Mouse (Mus musculus): ENCODE data around the gene Gab1. TPM values are rescaled to one million over a fixed set of nuclear protein-coding genes. Genes with fewer than 3 reads are reported as not detected.

The Gab1 gene
- polyA plus RNA-seq, 1 experiment from 2014 or later, result 7.2 TPM

GRCm38 (mm10) chr8:80826996-80827395, 53.3 kb downstream of the Gab1 start:
- H3K36me3 ChIP-seq (ENCODE audit: control insufficient read depth, insufficient read depth), result no peaks in the 10 kb centered on the region
- no peak overlapping the region for H3K4me3 ChIP-seq (ENCODE audit: low read depth, low read length)
- 80% methylated on average over 7 of the region's 7 CpGs for WGBS (ENCODE audit: insufficient replicate concordance)
- ATAC-seq (ENCODE audit: low read depth), result no peak
- no peaks in the 10 kb centered on the region for H3K9me3 ChIP-seq (replicated peaks; ENCODE audit: control insufficient read depth, low read length)
- no peak overlapping the region for H3K4me2 ChIP-seq (ENCODE audit: low read depth, low read length)
- no peak overlapping the region for H3K27ac ChIP-seq (ENCODE audit: low read length)
- H3K4me1 ChIP-seq (ENCODE audit: control insufficient read depth, low read depth, low read length), result no peaks in the 10 kb centered on the region; the same call in 1 of the 2 replicates
- H3K9ac ChIP-seq (ENCODE audit: low read depth, low read length), result no peak overlapping the region
- no peaks in the 10 kb centered on the region for H3K27me3 ChIP-seq (ENCODE audit: control insufficient read depth, insufficient read depth, low read depth, low read length)

- Histone ChIP-seq H3K36me3 (ENCODE audit: control insufficient read depth, insufficient read depth) (no peaks in the 10 kb centered on the region), H3K27ac (ENCODE audit: low read length) (no peak overlapping the region), H3K4me2 (ENCODE audit: low read depth, low read length) (no peak overlapping the region), H3K9ac (ENCODE audit: low read depth, low read length) (no peak overlapping the region), H3K4me3 (ENCODE audit: low read depth, low read length) (no peak overlapping the region), H3K4me1 (ENCODE audit: control insufficient read depth, low read depth, low read length) (no peaks in the 10 kb centered on the region; the same call in 1 of the 2 replicates), H3K27me3 (ENCODE audit: control insufficient read depth, insufficient read depth, low read depth, low read length) (no peaks in the 10 kb centered on the region), H3K9me3 (replicated peaks; ENCODE audit: control insufficient read depth, low read length) (no peaks in the 10 kb centered on the region)
- WGBS (ENCODE audit: insufficient replicate concordance), result 54% methylated on average over 4 of the region's 4 CpGs
- ATAC-seq (ENCODE audit: low read depth), result no peak
Observed at GRCm38 (mm10) chr8:80825136-80825535, 55.2 kb downstream of the Gab1 start.

GRCm38 (mm10) chr8:80824426-80824825, 55.9 kb downstream of the Gab1 start:
- no peaks in the 10 kb centered on the region for H3K9me3 ChIP-seq (replicated peaks; ENCODE audit: control insufficient read depth, low read length)
- no peak overlapping the region for H3K4me2 ChIP-seq (ENCODE audit: low read depth, low read length)
- no peak overlapping the region for H3K9ac ChIP-seq (ENCODE audit: low read depth, low read length)
- no peak overlapping the region for H3K27ac ChIP-seq (ENCODE audit: low read length)
- no peak for ATAC-seq (ENCODE audit: low read depth)
- H3K4me3 ChIP-seq (ENCODE audit: low read depth, low read length), result no peak overlapping the region
- H3K4me1 ChIP-seq (ENCODE audit: control insufficient read depth, low read depth, low read length), result no peaks in the 10 kb centered on the region; the same call in 1 of the 2 replicates
- no peaks in the 10 kb centered on the region for H3K36me3 ChIP-seq (ENCODE audit: control insufficient read depth, insufficient read depth)
- WGBS (ENCODE audit: insufficient replicate concordance), result 74% methylated on average over 5 of the region's 5 CpGs
- no peaks in the 10 kb centered on the region for H3K27me3 ChIP-seq (ENCODE audit: control insufficient read depth, insufficient read depth, low read depth, low read length)

- no peak overlapping the region for H3K9ac ChIP-seq (ENCODE audit: low read depth, low read length)
- H3K4me3 ChIP-seq (ENCODE audit: low read depth, low read length), result no peak overlapping the region
- ATAC-seq (ENCODE audit: low read depth), result no peak
- no peak overlapping the region for H3K27ac ChIP-seq (ENCODE audit: low read length)
- no peak overlapping the region for H3K4me2 ChIP-seq (ENCODE audit: low read depth, low read length)
- H3K9me3 ChIP-seq (replicated peaks; ENCODE audit: control insufficient read depth, low read length), result no peaks in the 10 kb centered on the region
- no peaks in the 10 kb centered on the region; the same call in 1 of the 2 replicates for H3K4me1 ChIP-seq (ENCODE audit: control insufficient read depth, low read depth, low read length)
- 79% methylated on average over 5 of the region's 5 CpGs for WGBS (ENCODE audit: insufficient replicate concordance)
- H3K36me3 ChIP-seq (ENCODE audit: control insufficient read depth, insufficient read depth), result no peaks in the 10 kb centered on the region
- H3K27me3 ChIP-seq (ENCODE audit: control insufficient read depth, insufficient read depth, low read depth, low read length), result no peaks in the 10 kb centered on the region
Observed at GRCm38 (mm10) chr8:80823250-80823649, 57.1 kb downstream of the Gab1 start.

GRCm38 (mm10) chr8:80821367-80822225, 58.7 kb downstream of the Gab1 start:
- no peak overlapping the region for H3K9ac ChIP-seq (ENCODE audit: low read depth, low read length)
- 0 out of 2 replicates have a peak, but pooled peaks have one; percentile 19 for ATAC-seq (ENCODE audit: low read depth)
- no peaks in the 10 kb centered on the region for H3K36me3 ChIP-seq (ENCODE audit: control insufficient read depth, insufficient read depth)
- H3K4me2 ChIP-seq (ENCODE audit: low read depth, low read length), result no peak overlapping the region
- 67% methylated on average over 12 of the region's 12 CpGs for WGBS (ENCODE audit: insufficient replicate concordance)
- no peaks in the 10 kb centered on the region; the same call in 1 of the 2 replicates for H3K4me1 ChIP-seq (ENCODE audit: control insufficient read depth, low read depth, low read length)
- H3K4me3 ChIP-seq (ENCODE audit: low read depth, low read length), result no peak overlapping the region
- no peaks in the 10 kb centered on the region for H3K9me3 ChIP-seq (replicated peaks; ENCODE audit: control insufficient read depth, low read length)
- H3K27ac ChIP-seq (ENCODE audit: low read length), result no peak overlapping the region
- no peaks in the 10 kb centered on the region for H3K27me3 ChIP-seq (ENCODE audit: control insufficient read depth, insufficient read depth, low read depth, low read length)

GRCm38 (mm10) chr8:80818978-80819377, 61.3 kb downstream of the Gab1 start:
- Histone ChIP-seq H3K27ac (ENCODE audit: low read length) (no peak overlapping the region), H3K4me2 (ENCODE audit: low read depth, low read length) (no peak overlapping the region)
- ATAC-seq (ENCODE audit: low read depth), result no peak

GRCm38 (mm10) chr8:80817065-80817464, 63.3 kb downstream of the Gab1 start:
- no peaks in the 10 kb centered on the region for H3K27me3 ChIP-seq (ENCODE audit: control insufficient read depth, insufficient read depth, low read depth, low read length)
- WGBS (ENCODE audit: insufficient replicate concordance), result 74% methylated on average over 2 of the region's 2 CpGs

More at GRCm38 (mm10) chr8:80818978-80819377, 61.3 kb downstream of the Gab1 start:
- H3K27me3 ChIP-seq (ENCODE audit: control insufficient read depth, insufficient read depth, low read depth, low read length), result no peaks in the 10 kb centered on the region
- H3K36me3 ChIP-seq (ENCODE audit: control insufficient read depth, insufficient read depth), result no peaks in the 10 kb centered on the region
- no peak overlapping the region for H3K4me3 ChIP-seq (ENCODE audit: low read depth, low read length)
- H3K9me3 ChIP-seq (replicated peaks; ENCODE audit: control insufficient read depth, low read length), result no peaks in the 10 kb centered on the region
- H3K4me1 ChIP-seq (ENCODE audit: control insufficient read depth, low read depth, low read length), result no peaks in the 10 kb centered on the region; the same call in 1 of the 2 replicates
- H3K9ac ChIP-seq (ENCODE audit: low read depth, low read length), result no peak overlapping the region
- WGBS (ENCODE audit: insufficient replicate concordance), result 72% methylated on average over 6 of the region's 6 CpGs

GRCm38 (mm10) chr8:80815179-80815578, 65.1 kb downstream of the Gab1 start:
- Histone ChIP-seq H3K4me3 (ENCODE audit: low read depth, low read length) (no peak overlapping the region), H3K4me1 (ENCODE audit: control insufficient read depth, low read depth, low read length) (peaks cover 5% of the 10 kb centered on the region), H3K9ac (ENCODE audit: low read depth, low read length) (no peak overlapping the region), H3K36me3 (ENCODE audit: control insufficient read depth, insufficient read depth) (no peaks in the 10 kb centered on the region), H3K4me2 (ENCODE audit: low read depth, low read length) (no peak overlapping the region), H3K9me3 (replicated peaks; ENCODE audit: control insufficient read depth, low read length) (no peaks in the 10 kb centered on the region), H3K27me3 (ENCODE audit: control insufficient read depth, insufficient read depth, low read depth, low read length) (no peaks in the 10 kb centered on the region), H3K27ac (ENCODE audit: low read length) (no peak overlapping the region)
- WGBS (ENCODE audit: insufficient replicate concordance), result 80% methylated on average over 6 of the region's 6 CpGs
- ATAC-seq (ENCODE audit: low read depth), result no peak

More at GRCm38 (mm10) chr8:80817065-80817464, 63.3 kb downstream of the Gab1 start:
- Histone ChIP-seq H3K9me3 (replicated peaks; ENCODE audit: control insufficient read depth, low read length) (no peaks in the 10 kb centered on the region), H3K4me1 (ENCODE audit: control insufficient read depth, low read depth, low read length) (no peaks in the 10 kb centered on the region; the same call in 1 of the 2 replicates), H3K27ac (ENCODE audit: low read length) (no peak overlapping the region), H3K9ac (ENCODE audit: low read depth, low read length) (no peak overlapping the region), H3K4me2 (ENCODE audit: low read depth, low read length) (no peak overlapping the region), H3K36me3 (ENCODE audit: control insufficient read depth, insufficient read depth) (no peaks in the 10 kb centered on the region), H3K4me3 (ENCODE audit: low read depth, low read length) (no peak overlapping the region)
- no peak for ATAC-seq (ENCODE audit: low read depth)

GRCm38 (mm10) chr8:80814087-80814791, 66.1 kb downstream of the Gab1 start:
- Histone ChIP-seq H3K27ac (ENCODE audit: low read length) (no peak overlapping the region), H3K27me3 (ENCODE audit: control insufficient read depth, insufficient read depth, low read depth, low read length) (no peaks in the 10 kb centered on the region), H3K4me2 (ENCODE audit: low read depth, low read length) (no peak overlapping the region), H3K9ac (ENCODE audit: low read depth, low read length) (no peak overlapping the region), H3K4me3 (ENCODE audit: low read depth, low read length) (no peak overlapping the region), H3K4me1 (ENCODE audit: control insufficient read depth, low read depth, low read length) (peaks cover 5% of the 10 kb centered on the region), H3K36me3 (ENCODE audit: control insufficient read depth, insufficient read depth) (no peaks in the 10 kb centered on the region), H3K9me3 (replicated peaks; ENCODE audit: control insufficient read depth, low read length) (no peaks in the 10 kb centered on the region)
- ATAC-seq (ENCODE audit: low read depth), result no peak
- WGBS (ENCODE audit: insufficient replicate concordance), result 67% methylated on average over 13 of the region's 13 CpGs
